Mouse (Mus musculus) brown adipose tissue, adult 24 weeks (tissue): ENCODE results near the gene Lrrc58. TPM values are rescaled to one million over a fixed set of nuclear protein-coding genes. Genes with fewer than 3 reads are reported as not detected.

ENCODE experiments used
- H3K27ac ChIP-seq: fragments of 200-500 bp; replicated peaks from 2 replicates; pipeline ENCODE4 v1.5.1; 2012; ENCODE audit warnings: low read depth, mild to moderate bottlenecking, low read length
- H3K4me1 ChIP-seq: fragments of 200-500 bp; 2 replicates; pipeline ENCODE4 v1.6.1; 2012; ENCODE audit warnings: low read length, mixed read lengths; ENCODE audit not compliant: control insufficient read depth, insufficient read depth, insufficient read length
- H3K4me3 ChIP-seq: fragments of 200-500 bp; 2 replicates; pipeline ENCODE4 v1.5.1; 2012; ENCODE audit warnings: low read depth, mild to moderate bottlenecking, low read length, moderate library complexity; ENCODE audit not compliant: insufficient read depth
- polyA plus RNA-seq: library from polyadenylated mRNA; stranded (reverse); fragments of >200 nt; gene quantifications from 2 replicates; pipeline ENCODE4 v1.2.4, GENCODE M21; 2012; ENCODE audit not compliant: missing spikeins, insufficient read depth, insufficient read length

Lrrc58 gene
- polyA plus RNA-seq, 1 experiment: 50.9 TPM

GRCm38 (mm10) chr16:37856327-37856726 is 11.9 kb upstream of the Lrrc58 start:
- Histone ChIP-seq H3K4me1 (peaks cover 18% of the 10 kb centered on the region), H3K27ac (peak overlapping the region; percentile 69), H3K4me3 (no peak overlapping the region)

GRCm38 (mm10) chr16:37857495-37857894 is 10.7 kb upstream of the Lrrc58 start:
- Histone ChIP-seq H3K4me1 (peaks cover 15% of the 10 kb centered on the region), H3K27ac (no peak overlapping the region)

GRCm38 (mm10) chr16:37860213-37860612 is 8.0 kb upstream of the Lrrc58 start:
- no peak overlapping the region for H3K4me3 ChIP-seq
- no peak overlapping the region for H3K27ac ChIP-seq

More at GRCm38 (mm10) chr16:37857495-37857894, 10.7 kb upstream of the Lrrc58 start:
- no peak overlapping the region for H3K4me3 ChIP-seq

DNA sequence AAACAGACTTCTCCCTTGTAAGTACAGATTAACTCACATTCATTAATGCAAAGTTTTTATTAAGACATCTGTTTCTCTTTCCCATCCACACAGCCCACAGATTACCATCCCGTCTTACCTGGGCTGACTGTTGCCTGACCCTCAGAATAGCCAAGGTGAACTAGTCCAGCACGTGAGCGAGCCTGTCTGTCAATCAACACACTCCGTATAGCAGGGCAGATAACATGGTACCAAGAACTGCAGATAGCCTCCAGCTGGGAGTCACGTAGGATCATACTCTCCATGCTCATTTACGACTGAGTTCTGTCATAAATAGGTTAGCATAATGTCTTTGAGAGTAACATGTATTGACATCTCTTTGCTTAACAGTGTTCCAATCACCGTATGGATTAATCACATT is 7.2 kb upstream of the Lrrc58 start, which contains the start of gene Gm36028:
Gene Gm36028, minus strand, starts transcription at position 118 of the 400 bp plus-strand sequence.
- H3K27ac ChIP-seq: no peak within 1 kb of the TSS
- H3K4me1 ChIP-seq: no peaks in the 10 kb centered on the region
- no peak within 1 kb of the TSS for H3K4me3 ChIP-seq

More at GRCm38 (mm10) chr16:37860213-37860612, 8.0 kb upstream of the Lrrc58 start:
- peaks cover under 1% of the 10 kb centered on the region; the same call in 1 of the 2 replicates for H3K4me1 ChIP-seq

- no peak overlapping the region for H3K4me3 ChIP-seq
- H3K4me1 ChIP-seq: 0 out of 2 replicates have a peak, but pooled peaks cover 4% of the 10 kb centered on the region
- H3K27ac ChIP-seq: no peak overlapping the region
Observed at GRCm38 (mm10) chr16:37863876-37864275, 4.3 kb upstream of the Lrrc58 start.

DNA sequence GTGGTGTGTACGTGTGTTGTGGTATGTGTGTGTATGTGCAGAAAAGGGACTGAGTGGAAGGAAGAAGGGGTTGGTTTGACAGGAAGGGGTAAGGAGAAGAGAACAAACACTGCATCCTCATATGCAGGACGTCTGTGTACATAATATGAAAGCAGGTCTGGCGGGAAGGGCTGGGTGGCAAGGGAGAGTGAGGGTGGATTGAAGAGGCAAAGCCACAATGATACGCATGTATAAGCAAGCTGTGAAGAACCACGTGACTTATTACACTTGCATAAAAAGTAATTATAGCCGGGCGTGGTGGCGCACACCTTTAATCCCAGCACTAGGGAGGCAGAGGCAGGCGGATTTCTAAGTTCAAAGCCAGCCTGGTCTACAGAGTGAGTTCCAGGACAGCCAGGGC is 2.3 kb upstream of the Lrrc58 start:
- Histone ChIP-seq H3K4me3 (no peak overlapping the region), H3K4me1 (peaks cover 12% of the 10 kb centered on the region), H3K27ac (no peak overlapping the region)

- H3K27ac ChIP-seq: peak overlapping the region; percentile 89
- peak overlapping the region; percentile 81 for H3K4me3 ChIP-seq
- H3K4me1 ChIP-seq: peaks cover 20% of the 10 kb centered on the region
Observed at GRCm38 (mm10) chr16:37868506-37869469, 599 bp downstream of the Lrrc58 start.

DNA sequence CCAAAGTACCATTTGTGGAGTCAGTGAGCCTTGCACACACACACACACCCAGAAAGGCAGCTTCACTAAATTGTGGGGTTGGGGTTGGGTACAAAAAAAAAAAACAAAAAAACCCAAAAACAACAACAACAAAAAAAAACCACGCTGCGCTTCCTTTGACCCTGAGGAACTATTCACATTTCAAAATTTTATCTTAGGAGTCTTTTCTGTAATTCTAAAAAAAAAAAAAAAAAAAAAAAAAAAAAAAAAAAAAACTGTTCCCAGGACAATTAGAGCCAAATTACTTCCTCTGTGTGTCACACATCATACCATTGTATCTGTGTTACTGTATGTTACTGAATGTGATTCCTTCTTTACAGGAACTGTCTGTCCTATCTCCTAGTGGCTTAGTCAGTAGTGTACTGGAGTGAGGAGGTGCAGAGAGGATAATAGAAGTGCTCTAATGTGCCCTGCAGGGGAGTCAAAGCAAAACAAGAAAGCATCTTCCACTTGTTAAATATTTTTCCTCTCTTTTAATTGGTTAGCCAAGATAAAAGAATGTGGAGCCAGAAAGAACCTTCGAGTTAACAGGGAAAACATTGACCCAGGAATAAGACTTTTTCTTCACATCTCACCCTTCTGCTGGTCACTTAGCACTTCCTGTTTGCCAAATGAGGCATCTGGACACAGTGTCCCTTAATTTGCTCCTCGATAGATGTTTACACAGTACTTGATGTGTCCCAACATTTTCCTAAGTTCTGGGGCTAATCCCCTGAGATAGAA is 1.5 kb downstream of the Lrrc58 start:
- Histone ChIP-seq H3K4me3 (peak overlapping the region; percentile 81), H3K4me1 (peaks cover 21% of the 10 kb centered on the region), H3K27ac (peak overlapping the region; percentile 89)

GRCm38 (mm10) chr16:37871112-37871715 is 3.0 kb downstream of the Lrrc58 start:
- peak overlapping the region; percentile 55 for H3K27ac ChIP-seq
- peaks cover 24% of the 10 kb centered on the region for H3K4me1 ChIP-seq
- H3K4me3 ChIP-seq: 0 out of 2 replicates have a peak overlapping the region, but pooled peaks have one; percentile 3

- H3K27ac ChIP-seq: peak overlapping the region; percentile 76
- peaks cover 29% of the 10 kb centered on the region for H3K4me1 ChIP-seq
- no peak overlapping the region for H3K4me3 ChIP-seq
Observed at GRCm38 (mm10) chr16:37874501-37875235, 6.5 kb downstream of the Lrrc58 start.

GRCm38 (mm10) chr16:37877406-37877805 is 9.2 kb downstream of the Lrrc58 start:
- Histone ChIP-seq H3K4me1 (peaks cover 14% of the 10 kb centered on the region), H3K27ac (no peak overlapping the region), H3K4me3 (no peak overlapping the region)

DNA sequence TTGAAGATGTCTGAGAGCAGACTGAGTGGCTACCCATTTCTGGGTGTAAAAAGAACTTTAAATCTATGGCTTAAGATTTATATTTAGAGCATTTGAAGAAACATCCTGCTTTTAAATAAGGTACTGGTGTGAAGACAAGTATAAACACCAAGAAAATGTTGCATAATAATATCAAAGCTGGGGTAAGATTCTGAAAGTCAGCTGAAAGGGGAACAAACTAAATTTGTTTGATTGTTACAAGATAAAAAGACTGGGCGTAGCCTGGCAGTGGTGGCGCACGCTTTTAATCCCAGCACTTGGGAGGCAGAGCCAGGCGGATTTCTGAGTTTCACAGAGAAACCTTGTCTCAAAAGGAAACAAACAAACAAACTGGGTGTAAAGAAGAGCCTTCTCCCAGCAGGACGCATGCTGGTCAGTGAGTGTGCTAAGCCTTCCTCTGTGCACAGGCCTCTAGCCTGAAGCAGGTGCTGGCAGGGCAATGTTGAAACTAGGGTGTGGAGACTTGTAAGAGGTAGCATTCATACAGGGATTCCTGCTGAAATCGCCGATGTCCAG is 10.8 kb downstream of the Lrrc58 start:
- Histone ChIP-seq H3K27ac (no peak overlapping the region), H3K4me1 (peaks cover 14% of the 10 kb centered on the region), H3K4me3 (no peak overlapping the region)

DNA sequence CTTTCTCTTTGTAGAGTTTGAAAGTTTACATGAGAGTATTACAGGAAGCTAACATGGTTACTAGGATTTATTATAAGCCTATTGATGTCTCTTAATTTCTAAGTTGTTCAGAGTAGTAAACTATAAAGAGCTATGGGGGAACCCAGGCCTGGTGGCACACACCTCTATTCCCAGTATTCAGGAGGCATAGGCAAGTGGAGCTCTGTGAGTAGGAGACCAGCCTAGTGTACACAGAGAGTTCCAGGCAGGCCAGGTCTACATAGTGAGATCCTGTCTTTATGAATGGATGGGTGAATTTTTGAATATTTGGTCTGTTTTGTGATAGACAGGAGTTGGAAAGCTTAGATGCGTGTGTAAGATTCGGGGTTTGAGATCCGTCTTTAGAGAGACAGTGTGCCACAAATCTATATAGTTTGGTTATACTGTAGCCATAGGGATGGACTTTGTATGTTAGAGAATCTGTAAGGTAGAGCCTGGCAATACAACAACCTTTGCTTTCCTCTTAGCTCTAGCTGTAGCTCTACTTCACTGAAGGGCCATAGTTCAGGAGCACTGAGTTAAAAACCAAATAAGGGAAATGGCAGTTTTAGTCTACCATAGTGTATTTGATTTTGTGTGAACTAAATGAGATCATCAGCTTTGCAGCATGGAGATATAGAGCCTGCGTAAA is 11.7 kb downstream of the Lrrc58 start:
- Histone ChIP-seq H3K4me3 (no peak overlapping the region), H3K27ac (no peak overlapping the region), H3K4me1 (peaks cover 10% of the 10 kb centered on the region)

- no peak overlapping the region for H3K27ac ChIP-seq
- H3K4me3 ChIP-seq: no peak overlapping the region
- peaks cover 9% of the 10 kb centered on the region for H3K4me1 ChIP-seq
Observed at GRCm38 (mm10) chr16:37881168-37881567, 13.0 kb downstream of the Lrrc58 start.
